Mouse (Mus musculus) midbrain, embryonic 15.5 days (tissue): Measurements from ENCODE around the gene Akr1cl. TPM values are rescaled to one million over a fixed set of nuclear protein-coding genes. Genes with fewer than 3 reads are reported as not detected.

ENCODE experiments used
- ATAC-seq: fragments of 200-750 bp; cut with Nextera tagmentation; replicated peaks from 2 replicates; pipeline ENCODE4 v1.8.0; 2017; ENCODE audit warnings: moderate TSS enrichment
- H3K27ac ChIP-seq: fragments of 300-500 bp; sonication (generic); 2 replicates; pipeline ENCODE4 v1.5.1; 2015; ENCODE audit warnings: mild to moderate bottlenecking, inconsistent platforms
- H3K27me3 ChIP-seq: fragments of 300-500 bp; sonication (generic); replicated peaks from 2 replicates; pipeline ENCODE4 v1.6.1; 2015; ENCODE audit warnings: inconsistent platforms
- H3K36me3 ChIP-seq: fragments of 300-500 bp; sonication (generic); replicated peaks from 2 replicates; pipeline ENCODE4 v1.6.1; 2015; ENCODE audit warnings: inconsistent platforms
- H3K4me1 ChIP-seq: fragments of 300-500 bp; sonication (generic); 2 replicates; pipeline ENCODE4 v1.6.1; 2015; ENCODE audit warnings: inconsistent platforms
- H3K4me2 ChIP-seq: fragments of 300-500 bp; sonication (generic); 2 replicates; pipeline ENCODE4 v1.6.1; 2015; ENCODE audit warnings: inconsistent platforms, mild to moderate bottlenecking, moderate library complexity
- H3K4me3 ChIP-seq: fragments of 300-500 bp; sonication (generic); 2 replicates; pipeline ENCODE4 v1.5.1; 2015; ENCODE audit warnings: mild to moderate bottlenecking, inconsistent platforms
- H3K9ac ChIP-seq: fragments of 300-500 bp; sonication (generic); 2 replicates; pipeline ENCODE4 v1.6.1; 2015; ENCODE audit warnings: mild to moderate bottlenecking, inconsistent platforms
- H3K9me3 ChIP-seq: fragments of 300-500 bp; sonication (generic); 2 replicates; pipeline ENCODE4 v1.6.1; 2016; ENCODE audit warnings: inconsistent platforms
- WGBS: fragments of 180-500 bp; shearing (Covaris S2); methylation state at CpG from one replicate; pipeline ENCODE4 v1.1.7; 2015; ENCODE audit warnings: mixed read lengths; 5-methylcytosine and 5-hydroxymethylcytosine counted together
- polyA plus RNA-seq: library from polyadenylated mRNA; unstranded; fragments of >200 nt; fragmentation: Nextera tagmentation; extraction: Ambion mirVana; gene quantifications from 2 replicates; pipeline ENCODE4 v1.2.1, GENCODE M21; 2015

Akr1cl gene
- polyA plus RNA-seq, 1 experiment from 2014 or later: not detected

DNA sequence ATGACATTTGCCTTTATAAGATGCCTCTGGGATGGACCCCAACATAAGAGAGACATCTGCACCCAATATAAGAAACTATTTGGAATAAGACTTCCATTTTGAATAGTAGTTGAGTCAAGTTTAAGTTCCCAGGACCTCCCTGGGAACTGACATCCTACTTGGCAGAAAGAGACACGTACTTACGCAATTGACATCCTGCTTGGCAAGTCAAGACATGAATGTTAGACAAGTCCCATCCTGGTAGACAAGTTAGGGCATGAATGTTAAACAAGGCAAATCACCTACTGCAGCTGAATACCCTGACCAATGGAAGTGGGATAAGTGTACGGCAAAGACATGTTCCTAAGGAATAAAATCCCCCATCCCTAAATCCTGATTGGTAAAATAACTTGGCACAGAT lies 9.3 kb upstream of the Akr1cl start:
- no peak for ATAC-seq
- H3K9ac ChIP-seq: no peak overlapping the region
- no peak overlapping the region for H3K27ac ChIP-seq
- no peaks in the 10 kb centered on the region for H3K36me3 ChIP-seq
- H3K9me3 ChIP-seq: no peaks in the 10 kb centered on the region
- H3K4me1 ChIP-seq: no peaks in the 10 kb centered on the region
- no peaks in the 10 kb centered on the region for H3K27me3 ChIP-seq
- H3K4me2 ChIP-seq: no peak overlapping the region
- WGBS: 95% methylated on average over 3 of the region's 3 CpGs
- H3K4me3 ChIP-seq: no peak overlapping the region

DNA sequence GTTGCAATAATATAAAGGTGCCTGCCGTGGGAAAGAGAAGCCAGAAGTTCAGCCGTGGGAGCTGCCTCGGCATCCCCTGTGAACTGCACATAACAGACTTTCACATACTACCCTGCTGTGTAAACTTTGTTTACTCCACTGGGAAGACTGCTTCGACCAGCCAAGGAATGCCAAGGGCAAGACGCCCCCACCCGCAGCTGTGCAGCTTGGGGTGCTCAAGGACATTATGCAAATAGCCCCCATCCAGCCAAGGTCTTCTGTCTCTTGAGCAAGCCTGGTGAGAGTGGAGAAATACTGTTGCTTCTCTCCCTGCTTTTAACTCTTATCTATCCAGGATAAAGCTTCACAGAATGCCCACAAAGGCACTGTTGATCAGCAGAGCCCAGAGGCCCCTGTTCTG lies 8.2 kb upstream of the Akr1cl start:
- H3K27ac ChIP-seq: no peak overlapping the region
- no peak for ATAC-seq
- H3K4me3 ChIP-seq: no peak overlapping the region
- no peaks in the 10 kb centered on the region for H3K9me3 ChIP-seq
- no peak overlapping the region for H3K9ac ChIP-seq
- no peaks in the 10 kb centered on the region for H3K36me3 ChIP-seq
- whole genome bisulfite sequencing: 80% methylated on average over 6 of the region's 6 CpGs
- no peaks in the 10 kb centered on the region for H3K27me3 ChIP-seq
- no peak overlapping the region for H3K4me2 ChIP-seq
- no peaks in the 10 kb centered on the region for H3K4me1 ChIP-seq

GRCm38 (mm10) chr1:65039679-65040078 lies 7.1 kb upstream of the Akr1cl start:
- Histone ChIP-seq H3K9ac (no peak overlapping the region), H3K9me3 (no peaks in the 10 kb centered on the region), H3K4me1 (no peaks in the 10 kb centered on the region), H3K27me3 (no peaks in the 10 kb centered on the region), H3K36me3 (no peaks in the 10 kb centered on the region), H3K4me2 (no peak overlapping the region), H3K4me3 (no peak overlapping the region), H3K27ac (no peak overlapping the region)
- WGBS: 86% methylated on average over 3 of the region's 3 CpGs
- ATAC-seq: no peak

- WGBS: 82% methylated on average over 2 of the region's 2 CpGs
Measured at GRCm38 (mm10) chr1:65037542-65037941, 5.0 kb upstream of the Akr1cl start.

GRCm38 (mm10) chr1:65035513-65035912 lies 3.0 kb upstream of the Akr1cl start:
- Histone ChIP-seq H3K4me2 (no peak overlapping the region), H3K27ac (no peak overlapping the region), H3K9ac (no peak overlapping the region), H3K36me3 (no peaks in the 10 kb centered on the region), H3K4me3 (no peak overlapping the region), H3K9me3 (no peaks in the 10 kb centered on the region), H3K4me1 (no peaks in the 10 kb centered on the region), H3K27me3 (no peaks in the 10 kb centered on the region)
- ATAC-seq: no peak
- 26% methylated on average over 3 of the region's 3 CpGs for WGBS

More at GRCm38 (mm10) chr1:65037542-65037941, 5.0 kb upstream of the Akr1cl start:
- no peak for ATAC-seq
- Histone ChIP-seq H3K4me1 (no peaks in the 10 kb centered on the region), H3K4me3 (no peak overlapping the region), H3K4me2 (no peak overlapping the region), H3K9me3 (no peaks in the 10 kb centered on the region), H3K27me3 (no peaks in the 10 kb centered on the region), H3K27ac (no peak overlapping the region), H3K9ac (no peak overlapping the region), H3K36me3 (no peaks in the 10 kb centered on the region)

DNA sequence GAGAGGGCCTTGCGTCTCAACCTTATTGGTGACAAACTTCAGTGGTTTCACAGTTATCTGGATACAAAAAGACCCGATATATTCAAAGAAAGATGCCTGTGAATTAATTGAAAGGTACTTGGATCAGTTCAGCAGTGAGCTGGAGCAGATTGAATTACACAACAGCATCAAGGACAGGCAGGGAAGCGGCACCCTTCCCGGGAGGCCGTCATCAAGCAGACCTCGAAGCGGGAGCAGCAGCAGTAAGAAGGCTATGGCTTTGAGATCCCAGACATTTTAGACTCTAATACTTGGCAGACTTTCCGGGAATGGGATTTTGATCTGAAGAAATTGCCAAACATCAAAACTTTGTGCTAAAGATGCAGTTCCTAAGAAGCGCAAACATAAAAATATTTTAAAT lies 4.4 kb downstream of the Akr1cl start:
- H3K4me2 ChIP-seq: no peak overlapping the region
- WGBS: 65% methylated on average over 9 of the region's 9 CpGs

DNA sequence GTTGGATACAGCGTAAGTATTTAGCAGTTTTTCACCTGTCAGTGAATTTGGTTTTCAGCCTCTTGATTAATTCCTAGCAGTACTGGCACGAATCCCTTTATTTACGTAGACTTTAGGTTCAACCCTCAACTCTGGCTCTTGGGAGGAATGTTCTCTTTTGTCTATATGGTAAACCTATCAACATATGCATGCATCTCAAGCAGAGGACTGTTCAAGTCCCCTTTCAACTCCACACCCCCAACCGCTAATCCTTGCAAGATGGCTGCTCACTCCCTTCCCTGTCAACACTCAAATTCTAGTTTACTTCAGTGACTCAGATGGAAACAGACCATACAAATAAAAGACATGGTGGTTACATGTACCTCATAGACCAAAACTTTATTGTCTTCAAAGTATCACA lies 19.8 kb downstream of the Akr1cl start:
- no peaks in the 10 kb centered on the region for H3K27me3 ChIP-seq

More for the DNA sequence above, 4.4 kb downstream of the Akr1cl start:
- Histone ChIP-seq H3K27ac (no peak overlapping the region), H3K36me3 (no peaks in the 10 kb centered on the region), H3K4me1 (no peaks in the 10 kb centered on the region), H3K9ac (no peak overlapping the region), H3K9me3 (no peaks in the 10 kb centered on the region), H3K27me3 (no peaks in the 10 kb centered on the region), H3K4me3 (no peak overlapping the region)
- ATAC-seq: no peak

GRCm38 (mm10) chr1:65010153-65010552 lies 22.4 kb downstream of the Akr1cl start:
- ATAC-seq: peak; percentile 82
- no peaks in the 10 kb centered on the region for H3K9me3 ChIP-seq
- no peak overlapping the region for H3K4me3 ChIP-seq
- WGBS: 12% methylated on average over 9 of the region's 9 CpGs
- H3K27ac ChIP-seq: no peak overlapping the region
- no peaks in the 10 kb centered on the region for H3K4me1 ChIP-seq
- H3K27me3 ChIP-seq: no peaks in the 10 kb centered on the region
- no peak overlapping the region for H3K4me2 ChIP-seq
- H3K9ac ChIP-seq: no peak overlapping the region
- H3K36me3 ChIP-seq: no peaks in the 10 kb centered on the region

More for the DNA sequence above, 19.8 kb downstream of the Akr1cl start:
- Histone ChIP-seq H3K27ac (no peak overlapping the region), H3K4me1 (no peaks in the 10 kb centered on the region), H3K9ac (no peak overlapping the region), H3K4me2 (no peak overlapping the region), H3K4me3 (no peak overlapping the region), H3K9me3 (no peaks in the 10 kb centered on the region), H3K36me3 (no peaks in the 10 kb centered on the region)
- no peak for ATAC-seq
- 84% methylated on average over 4 of the region's 4 CpGs for WGBS

- Histone ChIP-seq H3K4me3 (no peak overlapping the region), H3K9ac (no peak overlapping the region), H3K4me1 (no peaks in the 10 kb centered on the region), H3K27me3 (no peaks in the 10 kb centered on the region), H3K27ac (no peak overlapping the region), H3K36me3 (no peaks in the 10 kb centered on the region), H3K4me2 (no peak overlapping the region), H3K9me3 (no peaks in the 10 kb centered on the region)
- ATAC-seq: no peak
- WGBS: 92% methylated on average over 6 of the region's 6 CpGs
Measured at GRCm38 (mm10) chr1:65005575-65005974, 27.0 kb downstream of the Akr1cl start.

- ATAC-seq: no peak
- 78% methylated on average over 4 of the region's 4 CpGs for WGBS
Measured at GRCm38 (mm10) chr1:65004526-65004925, 28.0 kb downstream of the Akr1cl start.

DNA sequence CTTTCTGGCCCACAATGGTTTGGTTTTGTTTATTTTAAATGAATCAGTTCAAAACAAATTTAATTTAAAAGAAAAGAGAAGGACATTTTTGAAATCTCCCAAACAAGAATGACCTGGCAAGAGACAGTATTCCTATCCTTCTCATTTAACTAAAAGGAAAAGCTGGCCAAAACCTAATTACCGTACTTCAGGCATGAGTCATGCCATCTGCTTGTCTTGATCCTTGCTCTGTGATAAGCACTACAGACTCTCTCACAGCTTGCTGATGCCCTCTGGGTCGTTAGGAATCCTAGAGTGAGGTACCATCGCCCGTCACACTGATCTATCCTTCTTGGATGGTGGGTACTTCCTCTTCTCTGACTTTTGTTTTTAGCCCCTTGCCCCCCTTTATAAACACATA lies 39.4 kb downstream of the Akr1cl start:
- no peak overlapping the region for H3K4me3 ChIP-seq
- 81% methylated on average over 4 of the region's 4 CpGs for WGBS
- H3K4me1 ChIP-seq: no peaks in the 10 kb centered on the region

More at GRCm38 (mm10) chr1:65004526-65004925, 28.0 kb downstream of the Akr1cl start:
- H3K4me3 ChIP-seq: no peak overlapping the region
- no peak overlapping the region for H3K27ac ChIP-seq
- H3K27me3 ChIP-seq: no peaks in the 10 kb centered on the region
- H3K9me3 ChIP-seq: no peaks in the 10 kb centered on the region
- no peaks in the 10 kb centered on the region for H3K36me3 ChIP-seq
- no peak overlapping the region for H3K4me2 ChIP-seq
- no peaks in the 10 kb centered on the region for H3K4me1 ChIP-seq
- no peak overlapping the region for H3K9ac ChIP-seq

DNA sequence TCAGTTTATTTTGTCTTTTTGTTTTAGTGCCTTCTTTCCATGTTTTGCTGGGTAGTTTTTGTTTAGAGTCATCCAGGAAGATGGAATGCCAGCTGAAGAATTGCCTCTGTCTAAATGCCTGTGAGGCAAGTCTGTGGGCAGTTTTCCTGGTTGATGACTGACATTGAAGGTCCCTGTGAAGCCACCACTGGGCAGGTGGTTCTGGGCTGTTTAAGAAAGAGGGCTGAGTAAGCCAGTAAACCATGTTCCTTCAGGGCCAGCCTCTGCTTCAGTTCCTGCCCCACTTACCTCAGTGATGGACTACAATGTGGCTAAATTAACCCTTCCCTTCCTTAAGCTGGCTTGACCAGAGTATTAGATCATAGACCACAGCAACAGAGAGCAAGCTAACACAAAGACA lies 44.4 kb downstream of the Akr1cl start:
- Histone ChIP-seq H3K27me3 (no peaks in the 10 kb centered on the region), H3K27ac (no peak overlapping the region), H3K9me3 (no peaks in the 10 kb centered on the region), H3K9ac (no peak overlapping the region), H3K4me1 (0 out of 2 replicates have a peak, but pooled peaks cover 5% of the 10 kb centered on the region), H3K4me3 (no peak overlapping the region), H3K36me3 (no peaks in the 10 kb centered on the region), H3K4me2 (no peak overlapping the region)
- no peak for ATAC-seq

More for the DNA sequence above, 39.4 kb downstream of the Akr1cl start:
- Histone ChIP-seq H3K27me3 (no peaks in the 10 kb centered on the region), H3K9ac (no peak overlapping the region), H3K4me2 (no peak overlapping the region), H3K27ac (no peak overlapping the region), H3K9me3 (no peaks in the 10 kb centered on the region), H3K36me3 (no peaks in the 10 kb centered on the region)
- no peak for ATAC-seq

GRCm38 (mm10) chr1:64986120-64986519 lies 46.4 kb downstream of the Akr1cl start:
- H3K9me3 ChIP-seq: no peaks in the 10 kb centered on the region
- no peak overlapping the region for H3K27ac ChIP-seq
- H3K4me2 ChIP-seq: no peak overlapping the region
- no peaks in the 10 kb centered on the region for H3K27me3 ChIP-seq
- WGBS: 35% methylated on average over 7 of the region's 7 CpGs
- H3K4me3 ChIP-seq: no peak overlapping the region
- H3K4me1 ChIP-seq: 0 out of 2 replicates have a peak, but pooled peaks cover 5% of the 10 kb centered on the region
- H3K9ac ChIP-seq: no peak overlapping the region
- no peaks in the 10 kb centered on the region for H3K36me3 ChIP-seq
- peak; percentile 33; the same call in 1 of the 2 replicates for ATAC-seq
